Mouse (Mus musculus): ENCODE measurements around the gene 2610318N02Rik. TPM values are rescaled to one million over a fixed set of nuclear protein-coding genes. Genes with fewer than 3 reads are reported as not detected.

The 2610318N02Rik gene
- polyA plus RNA-seq, 1 experiment = 18.0 TPM

- 86% methylated on average over 5 of the region's 5 CpGs for WGBS
- DNase-seq (ENCODE audit: low read depth, low spot score) = no peak
Measured at GRCm38 (mm10) chr16:17117309-17117799, 7.6 kb downstream of the 2610318N02Rik start.

- 6% methylated on average over 38 of the region's 38 CpGs for WGBS
- peak; percentile 78 for DNase-seq (ENCODE audit: low read depth, low spot score)
Measured at GRCm38 (mm10) chr16:17110771-17111743, 13.9 kb downstream of the 2610318N02Rik start, which contains the start of gene Ppil2. Gene Ppil2 (minus strand): TSS chr16:17111257.

- no peak for DNase-seq (ENCODE audit: low read depth, low spot score)
- 74% methylated on average over 4 of the region's 4 CpGs for WGBS
Measured at GRCm38 (mm10) chr16:17104600-17104999, 20.4 kb downstream of the 2610318N02Rik start.

- no peak for DNase-seq (ENCODE audit: low read depth, low spot score)
- 73% methylated on average over 7 of the region's 7 CpGs for WGBS
Measured at GRCm38 (mm10) chr16:17102630-17103220, 22.2 kb downstream of the 2610318N02Rik start.

- 81% methylated on average over 3 of the region's 3 CpGs for WGBS
- no peak for DNase-seq (ENCODE audit: low read depth, low spot score)
Measured at GRCm38 (mm10) chr16:17096938-17097337, 28.0 kb downstream of the 2610318N02Rik start.

- WGBS = 72% methylated on average over 3 of the region's 3 CpGs
- no peak for DNase-seq (ENCODE audit: low read depth, low spot score)
Measured at GRCm38 (mm10) chr16:17088346-17088745, 36.6 kb downstream of the 2610318N02Rik start.

GRCm38 (mm10) chr16:17086669-17087193 lies 38.2 kb downstream of the 2610318N02Rik start:
- WGBS = 87% methylated on average over 13 of the region's 13 CpGs
- DNase-seq (ENCODE audit: low read depth, low spot score) = no peak

GRCm38 (mm10) chr16:17086241-17086640 lies 38.7 kb downstream of the 2610318N02Rik start:
- WGBS = 77% methylated on average over 3 of the region's 3 CpGs
- no peak for DNase-seq (ENCODE audit: low read depth, low spot score)

- DNase-seq (ENCODE audit: low read depth, low spot score) = no peak
- 89% methylated on average over 4 of the region's 4 CpGs for WGBS
Measured at GRCm38 (mm10) chr16:17085636-17086035, 39.3 kb downstream of the 2610318N02Rik start.

- 75% methylated on average over 6 of the region's 6 CpGs for WGBS
Measured at GRCm38 (mm10) chr16:17082121-17082792, 42.7 kb downstream of the 2610318N02Rik start.

GRCm38 (mm10) chr16:17078101-17078500 lies 46.9 kb downstream of the 2610318N02Rik start:
- WGBS = 82% methylated on average over 7 of the region's 7 CpGs
- no peak for DNase-seq (ENCODE audit: low read depth, low spot score)

More at GRCm38 (mm10) chr16:17082121-17082792, 42.7 kb downstream of the 2610318N02Rik start:
- no peak for DNase-seq (ENCODE audit: low read depth, low spot score)

- no peak for DNase-seq (ENCODE audit: low read depth, low spot score)
Measured at GRCm38 (mm10) chr16:17076869-17077268, 48.1 kb downstream of the 2610318N02Rik start.

GRCm38 (mm10) chr16:17076301-17076700 lies 48.7 kb downstream of the 2610318N02Rik start:
- no peak for DNase-seq (ENCODE audit: low read depth, low spot score)
- WGBS = 98% methylated on average over 2 of the region's 2 CpGs

- 96% methylated on average over 7 of the region's 7 CpGs for WGBS
- DNase-seq (ENCODE audit: low read depth, low spot score) = no peak
Measured at GRCm38 (mm10) chr16:17073000-17073399, 52.0 kb downstream of the 2610318N02Rik start.

GRCm38 (mm10) chr16:17070716-17071115 lies 54.3 kb downstream of the 2610318N02Rik start:
- 39% methylated on average over 6 of the region's 6 CpGs for WGBS

GRCm38 (mm10) chr16:17069511-17070443 lies 55.2 kb downstream of the 2610318N02Rik start, which contains the start of gene Ypel1:
Gene Ypel1 (plus strand): TSS chr16:17069696.
- under 1% methylated on average over 76 of the region's 76 CpGs for WGBS

More at GRCm38 (mm10) chr16:17070716-17071115, 54.3 kb downstream of the 2610318N02Rik start:
- no peak for DNase-seq (ENCODE audit: low read depth, low spot score)

GRCm38 (mm10) chr16:17067552-17067951 lies 57.4 kb downstream of the 2610318N02Rik start:
- no peak for DNase-seq (ENCODE audit: low read depth, low spot score)
- WGBS = 86% methylated on average over 2 of the region's 2 CpGs

More at GRCm38 (mm10) chr16:17069511-17070443, 55.2 kb downstream of the 2610318N02Rik start, which contains the start of gene Ypel1:
- DNase-seq (ENCODE audit: low read depth, low spot score) = peak; percentile 35

All from large intestine, adult 2 months (tissue).